Mouse (Mus musculus): ENCODE measurements around the gene Csf2ra.
"Not testable (repeated sequence)": the region's sequence is repeated elsewhere in the genome, so short reads cannot be mapped to it uniquely, and the experiment has no call there.

Gene Csf2ra

GRCm38 (mm10) chr19:61224678-61225525, 3.3 kb downstream of the Csf2ra start:
- DNase-seq, result peak; percentile 24 to 25

- DNase-seq, result no peak
These were observed 4.4 kb downstream of the Csf2ra start for GRCm38 (mm10) chr19:61223706-61224328.

GRCm38 (mm10) chr19:61207506-61207905, 20.7 kb downstream of the Csf2ra start:
- not testable (repeated sequence) for DNase-seq

- peak; percentile 20 to 31 for DNase-seq
These were observed 28.4 kb downstream of the Csf2ra start for GRCm38 (mm10) chr19:61199836-61200235.

GRCm38 (mm10) chr19:61199316-61199715, 28.9 kb downstream of the Csf2ra start:
- DNase-seq, result peak; percentile 80 to 89

- not testable (repeated sequence) for DNase-seq
These were observed 44.6 kb downstream of the Csf2ra start, which contains the start of gene Gm6020 for GRCm38 (mm10) chr19:61183590-61183989. Gene Gm6020 (plus strand): TSS chr19:61183890.

- peak; percentile 5 to 7 for DNase-seq
These were observed 52.4 kb downstream of the Csf2ra start, which contains the start of gene Gm7102 for GRCm38 (mm10) chr19:61175756-61176324. Gene Gm7102 (minus strand): TSS chr19:61176309.

Measured in cerebellum, postnatal 25 days (tissue).